Mouse (Mus musculus) lung, embryonic 16.5 days (tissue): ENCODE results near the gene Rex1bd. TPM values are rescaled to one million over a fixed set of nuclear protein-coding genes. Genes with fewer than 3 reads are reported as not detected.
A peak's percentile ranks its signal among the peaks of the same experiment; 100 is the strongest.

Source experiments
- ATAC-seq: fragments of 200-750 bp; cut with Nextera tagmentation; 2 replicates; pipeline ENCODE4 v1.8.0; 2017; ENCODE audit warnings: low read depth, mild to moderate bottlenecking, moderate library complexity
- H3K27ac ChIP-seq: fragments of 300-500 bp; sonication (generic); 2 replicates; pipeline ENCODE4 v1.5.1; 2014; ENCODE audit warnings: mild to moderate bottlenecking, control low read depth, low read length
- H3K27me3 ChIP-seq: fragments of 300-500 bp; sonication (generic); 2 replicates; pipeline ENCODE4 v1.6.1; 2014; ENCODE audit warnings: low read depth, low read length, mixed read lengths; ENCODE audit not compliant: control insufficient read depth, insufficient read depth
- H3K36me3 ChIP-seq: fragments of 300-500 bp; sonication (generic); 2 replicates; pipeline ENCODE4 v1.6.1; 2014; ENCODE audit warnings: low read length; ENCODE audit not compliant: control insufficient read depth, insufficient read depth
- H3K4me1 ChIP-seq: fragments of 300-500 bp; sonication (generic); replicated peaks from 2 replicates; pipeline ENCODE4 v1.6.1; 2014; ENCODE audit warnings: low read length, mixed read lengths; ENCODE audit not compliant: control insufficient read depth, insufficient read depth
- H3K4me2 ChIP-seq: fragments of 300-500 bp; sonication (generic); 2 replicates; pipeline ENCODE4 v1.6.1; 2014; ENCODE audit warnings: low read depth, low read length, control low read depth
- H3K4me3 ChIP-seq: fragments of 300-500 bp; sonication (generic); 2 replicates; pipeline ENCODE4 v1.5.1; 2014; ENCODE audit warnings: mild to moderate bottlenecking, low read length, control low read depth
- H3K9ac ChIP-seq: fragments of 300-500 bp; sonication (generic); 2 replicates; pipeline ENCODE4 v1.6.1; 2014; ENCODE audit warnings: low read length, control low read depth
- H3K9me3 ChIP-seq: fragments of 300-500 bp; sonication (generic); 2 replicates; pipeline ENCODE4 v1.6.1; 2016; ENCODE audit warnings: low read length; ENCODE audit not compliant: control insufficient read depth
- WGBS: fragments of 180-500 bp; shearing (Covaris S2); extraction: QIAGEN DNeasy Blood & Tissue Kit; methylation state at CpG from one replicate; pipeline ENCODE4 v1.1.7; 2014; 5-methylcytosine and 5-hydroxymethylcytosine counted together
- polyA plus RNA-seq: library from polyadenylated mRNA; unstranded; fragments of >200 nt; fragmentation: Nextera tagmentation; extraction: Ambion mirVana; gene quantifications from 2 replicates; pipeline ENCODE4 v1.2.1, GENCODE M21; 2015

The Rex1bd gene
- polyA plus RNA-seq, 1 experiment from 2014 or later: 125 TPM

- ATAC-seq: no peak
- H3K4me2 ChIP-seq: peak overlapping the region; percentile 63
- H3K36me3 ChIP-seq: no peaks in the 10 kb centered on the region
- H3K9me3 ChIP-seq: no peaks in the 10 kb centered on the region
- peak overlapping the region; percentile 62 for H3K9ac ChIP-seq
- peak overlapping the region; percentile 99 for H3K27ac ChIP-seq
- peak overlapping the region; percentile 41 for H3K4me3 ChIP-seq
- WGBS: 2% methylated on average over 14 of the region's 14 CpGs
- H3K4me1 ChIP-seq: peaks cover 40% of the 10 kb centered on the region
- H3K27me3 ChIP-seq: peaks cover 84% of the 10 kb centered on the region
Observed at GRCm38 (mm10) chr8:70488931-70489470, 17.6 kb downstream of the Rex1bd start.

GRCm38 (mm10) chr8:70487993-70488796 is 18.4 kb downstream of the Rex1bd start:
- H3K4me3 ChIP-seq: peak overlapping the region; percentile 35
- H3K36me3 ChIP-seq: no peaks in the 10 kb centered on the region
- peaks cover 39% of the 10 kb centered on the region for H3K4me1 ChIP-seq
- H3K9ac ChIP-seq: peak overlapping the region; percentile 62
- no peaks in the 10 kb centered on the region for H3K9me3 ChIP-seq
- peak overlapping the region; percentile 99 for H3K27ac ChIP-seq
- H3K27me3 ChIP-seq: peaks cover 77% of the 10 kb centered on the region
- WGBS: 3% methylated on average over 52 of the region's 55 CpGs
- peak overlapping the region; percentile 63 for H3K4me2 ChIP-seq
- peak; percentile 8; the same call in 1 of the 2 replicates for ATAC-seq

GRCm38 (mm10) chr8:70486941-70487520 is 19.5 kb downstream of the Rex1bd start, which contains the start of gene Tmem59l:
Tmem59l (minus strand) TSS chr8:70487358.
- H3K4me3 ChIP-seq: peak within 1 kb of the TSS; percentile 35
- H3K36me3 ChIP-seq: no peaks in the 10 kb centered on the region
- peak within 1 kb of the TSS; percentile 99 for H3K27ac ChIP-seq
- H3K4me1 ChIP-seq: peaks cover 46% of the 10 kb centered on the region
- 8% methylated on average over 33 of the region's 33 CpGs for WGBS
- H3K4me2 ChIP-seq: peak within 1 kb of the TSS; percentile 63
- peak within 1 kb of the TSS; percentile 62 for H3K9ac ChIP-seq
- H3K9me3 ChIP-seq: no peaks in the 10 kb centered on the region
- peaks cover 67% of the 10 kb centered on the region for H3K27me3 ChIP-seq
- ATAC-seq: no peak

- Histone ChIP-seq H3K27me3 (peaks cover 59% of the 10 kb centered on the region), H3K4me2 (no peak overlapping the region), H3K9ac (no peak overlapping the region), H3K27ac (no peak overlapping the region), H3K9me3 (no peaks in the 10 kb centered on the region), H3K4me1 (peaks cover 46% of the 10 kb centered on the region), H3K36me3 (no peaks in the 10 kb centered on the region), H3K4me3 (no peak overlapping the region)
- no peak for ATAC-seq
- WGBS: 49% methylated on average over 7 of the region's 7 CpGs
Observed at GRCm38 (mm10) chr8:70486191-70486681, 20.3 kb downstream of the Rex1bd start.

- Histone ChIP-seq H3K36me3 (no peaks in the 10 kb centered on the region), H3K9ac (no peak overlapping the region), H3K4me2 (no peak overlapping the region), H3K9me3 (no peaks in the 10 kb centered on the region), H3K27me3 (peaks cover 32% of the 10 kb centered on the region), H3K27ac (peak overlapping the region; percentile 84), H3K4me1 (peaks cover 20% of the 10 kb centered on the region), H3K4me3 (no peak overlapping the region)
- 24% methylated on average over 2 of the region's 2 CpGs for WGBS
- ATAC-seq: peak; percentile 87
Observed at GRCm38 (mm10) chr8:70482943-70483342, 23.6 kb downstream of the Rex1bd start.

- Histone ChIP-seq H3K36me3 (no peaks in the 10 kb centered on the region), H3K4me3 (no peak overlapping the region), H3K4me1 (peaks cover 20% of the 10 kb centered on the region), H3K4me2 (no peak overlapping the region), H3K9ac (no peak overlapping the region), H3K27ac (peak overlapping the region; percentile 83), H3K9me3 (no peaks in the 10 kb centered on the region), H3K27me3 (peaks cover 24% of the 10 kb centered on the region)
- ATAC-seq: no peak
- WGBS: 68% methylated on average over 3 of the region's 3 CpGs
Observed at GRCm38 (mm10) chr8:70481908-70482307, 24.6 kb downstream of the Rex1bd start.

- 2% methylated on average over 21 of the region's 21 CpGs for WGBS
- Histone ChIP-seq H3K36me3 (no peaks in the 10 kb centered on the region), H3K27me3 (peaks cover 3% of the 10 kb centered on the region; the same call in 1 of the 2 replicates), H3K4me3 (peak overlapping the region; percentile 69), H3K4me1 (peaks cover 20% of the 10 kb centered on the region), H3K9ac (no peak overlapping the region; the same call in 1 of the 2 replicates), H3K27ac (peak overlapping the region; percentile 75), H3K9me3 (no peaks in the 10 kb centered on the region), H3K4me2 (peak overlapping the region; percentile 77)
- ATAC-seq: peak; percentile 37
Observed at GRCm38 (mm10) chr8:70477269-70477982, 29.1 kb downstream of the Rex1bd start.

GRCm38 (mm10) chr8:70476333-70477268 is 30.0 kb downstream of the Rex1bd start, which contains the start of gene Klhl26:
Klhl26 (minus strand) TSS chr8:70476968.
- H3K27ac ChIP-seq: peak within 1 kb of the TSS; percentile 75
- H3K4me2 ChIP-seq: peak within 1 kb of the TSS; percentile 77
- peaks cover 3% of the 10 kb centered on the region; the same call in 1 of the 2 replicates for H3K27me3 ChIP-seq
- peak; percentile 94 for ATAC-seq
- H3K4me3 ChIP-seq: peak within 1 kb of the TSS; percentile 69
- H3K36me3 ChIP-seq: no peaks in the 10 kb centered on the region
- peak within 1 kb of the TSS; percentile 83 for H3K9ac ChIP-seq
- peaks cover 16% of the 10 kb centered on the region for H3K4me1 ChIP-seq
- H3K9me3 ChIP-seq: no peaks in the 10 kb centered on the region
- 1% methylated on average over 53 of the region's 53 CpGs for WGBS
